Mouse (Mus musculus): ENCODE measurements around the gene Arrb2. TPM values are rescaled to one million over a fixed set of nuclear protein-coding genes. Genes with fewer than 3 reads are reported as not detected.
A peak's percentile ranks its signal among the peaks of the same experiment; 100 is the strongest.
"Not testable (repeated sequence)": the region's sequence is repeated elsewhere in the genome, so short reads cannot be mapped to it uniquely, and the experiment has no call there.

The Arrb2 gene
- polyA plus RNA-seq, 1 experiment from 2014 or later = 7.4 TPM

DNA sequence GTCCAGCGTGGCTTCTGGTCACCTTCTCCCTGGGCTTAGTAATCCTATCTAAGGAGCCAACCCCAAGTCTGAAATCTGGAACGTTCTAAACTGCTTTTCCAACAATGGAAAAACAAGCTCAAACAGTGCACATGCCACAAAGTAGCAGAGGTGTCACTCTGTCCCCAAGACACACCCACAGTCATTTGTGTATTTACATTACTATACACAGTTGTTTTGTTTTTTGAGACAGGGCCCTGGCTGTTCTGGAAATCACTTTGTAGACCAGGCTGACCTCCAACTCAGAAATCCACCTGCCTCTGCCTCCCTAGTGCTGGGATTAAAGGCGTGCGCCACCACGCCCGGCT is 22.2 kb upstream of the Arrb2 start:
- Histone ChIP-seq H3K9me3 (ENCODE audit: control insufficient read depth) (no peaks in the 10 kb centered on the region), H3K9ac (ENCODE audit: low read depth, low read length) (peak overlapping the region; percentile 91), H3K4me3 (ENCODE audit: low read depth, low read length) (peak overlapping the region; percentile 93), H3K4me1 (replicated peaks; ENCODE audit: control insufficient read depth, insufficient read depth, low read length) (0 out of 2 replicates have a peak, but pooled peaks cover 4% of the 10 kb centered on the region), H3K27ac (ENCODE audit: low read depth, low read length) (no peak overlapping the region), H3K36me3 (ENCODE audit: control insufficient read depth, insufficient read depth) (peaks cover 11% of the 10 kb centered on the region), H3K27me3 (replicated peaks; ENCODE audit: control insufficient read depth, insufficient read depth, low read length) (no peaks in the 10 kb centered on the region), H3K4me2 (replicated peaks; ENCODE audit: low read depth) (peak overlapping the region; percentile 97)
- WGBS = 61% methylated on average over 6 of the region's 6 CpGs
- TF ChIP-seq CTCF (IDR thresholded peaks at IDR 0.05; ENCODE audit: low read depth) = no peak
- peak; percentile 15; the same call in 1 of the 2 replicates for ATAC-seq

DNA sequence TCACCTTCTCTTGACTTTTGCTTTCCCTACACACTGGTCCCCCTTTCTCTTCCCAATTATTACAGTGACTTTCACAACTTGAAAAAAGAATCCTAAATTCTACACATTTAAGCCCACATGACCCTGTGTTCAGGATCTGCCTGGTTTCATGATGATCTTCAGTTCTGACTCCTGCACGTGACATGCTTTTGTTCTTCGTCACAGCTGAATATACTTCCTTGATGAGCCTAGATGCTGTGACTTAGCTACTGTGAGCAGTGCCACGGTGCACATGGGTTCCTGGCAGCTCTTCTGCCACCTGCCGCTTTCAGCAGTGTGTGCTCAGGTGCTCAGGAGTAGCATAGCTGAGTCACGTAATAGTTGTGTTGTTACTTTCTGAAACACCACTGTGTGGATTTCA is 19.8 kb upstream of the Arrb2 start:
- Histone ChIP-seq H3K36me3 (ENCODE audit: control insufficient read depth, insufficient read depth) (no peaks in the 10 kb centered on the region), H3K4me1 (replicated peaks; ENCODE audit: control insufficient read depth, insufficient read depth, low read length) (0 out of 2 replicates have a peak, but pooled peaks cover 4% of the 10 kb centered on the region), H3K4me3 (ENCODE audit: low read depth, low read length) (no peak overlapping the region), H3K4me2 (replicated peaks; ENCODE audit: low read depth) (no peak overlapping the region), H3K27me3 (replicated peaks; ENCODE audit: control insufficient read depth, insufficient read depth, low read length) (no peaks in the 10 kb centered on the region), H3K9ac (ENCODE audit: low read depth, low read length) (no peak overlapping the region), H3K9me3 (ENCODE audit: control insufficient read depth) (no peaks in the 10 kb centered on the region), H3K27ac (ENCODE audit: low read depth, low read length) (no peak overlapping the region)
- WGBS = 72% methylated on average over 5 of the region's 5 CpGs
- no peak for TF ChIP-seq CTCF (IDR thresholded peaks at IDR 0.05; ENCODE audit: low read depth)
- no peak for ATAC-seq

GRCm38 (mm10) chr11:70413961-70414360 is 18.5 kb upstream of the Arrb2 start:
- Histone ChIP-seq H3K36me3 (ENCODE audit: control insufficient read depth, insufficient read depth) (no peaks in the 10 kb centered on the region), H3K9me3 (ENCODE audit: control insufficient read depth) (no peaks in the 10 kb centered on the region), H3K4me3 (ENCODE audit: low read depth, low read length) (no peak overlapping the region), H3K4me1 (replicated peaks; ENCODE audit: control insufficient read depth, insufficient read depth, low read length) (no peaks in the 10 kb centered on the region), H3K4me2 (replicated peaks; ENCODE audit: low read depth) (no peak overlapping the region), H3K9ac (ENCODE audit: low read depth, low read length) (no peak overlapping the region), H3K27me3 (replicated peaks; ENCODE audit: control insufficient read depth, insufficient read depth, low read length) (no peaks in the 10 kb centered on the region), H3K27ac (ENCODE audit: low read depth, low read length) (no peak overlapping the region)
- no peak for ATAC-seq
- TF ChIP-seq CTCF (IDR thresholded peaks at IDR 0.05; ENCODE audit: low read depth) = peak; percentile 94
- 3% methylated on average over 3 of the region's 3 CpGs for WGBS

DNA sequence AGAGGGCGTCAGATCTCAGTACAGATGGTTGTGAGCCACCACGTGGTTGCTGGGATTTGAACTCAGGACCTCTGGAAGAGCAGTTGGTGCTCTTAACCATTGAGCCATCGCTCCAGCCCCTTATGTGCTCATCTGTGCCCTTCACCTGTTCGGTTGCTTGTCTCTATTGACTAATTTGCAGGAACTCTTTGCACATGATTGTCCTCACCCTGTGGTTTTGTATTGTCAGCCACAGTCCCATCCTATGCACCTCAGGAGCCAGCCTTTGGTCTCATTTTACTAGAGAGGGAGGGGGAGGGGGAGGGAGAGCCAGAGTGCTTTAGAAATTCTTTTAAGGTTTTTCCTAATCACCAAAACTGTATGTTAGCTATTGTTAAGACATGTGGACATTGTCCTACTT is 14.2 kb upstream of the Arrb2 start:
- H3K4me2 ChIP-seq (replicated peaks; ENCODE audit: low read depth) = no peak overlapping the region
- no peaks in the 10 kb centered on the region for H3K4me1 ChIP-seq (replicated peaks; ENCODE audit: control insufficient read depth, insufficient read depth, low read length)
- H3K9me3 ChIP-seq (ENCODE audit: control insufficient read depth) = no peaks in the 10 kb centered on the region
- no peak for ATAC-seq
- 64% methylated on average over 4 of the region's 4 CpGs for WGBS
- no peak overlapping the region for H3K27ac ChIP-seq (ENCODE audit: low read depth, low read length)
- H3K27me3 ChIP-seq (replicated peaks; ENCODE audit: control insufficient read depth, insufficient read depth, low read length) = no peaks in the 10 kb centered on the region
- TF ChIP-seq CTCF (IDR thresholded peaks at IDR 0.05; ENCODE audit: low read depth) = no peak
- H3K9ac ChIP-seq (ENCODE audit: low read depth, low read length) = no peak overlapping the region
- H3K4me3 ChIP-seq (ENCODE audit: low read depth, low read length) = no peak overlapping the region
- no peaks in the 10 kb centered on the region for H3K36me3 ChIP-seq (ENCODE audit: control insufficient read depth, insufficient read depth)

- H3K4me2 ChIP-seq (replicated peaks; ENCODE audit: low read depth) = no peak overlapping the region
- no peak overlapping the region for H3K9ac ChIP-seq (ENCODE audit: low read depth, low read length)
- TF ChIP-seq CTCF (IDR thresholded peaks at IDR 0.05; ENCODE audit: low read depth) = no peak
- 37% methylated on average over 5 of the region's 5 CpGs for WGBS
- H3K27me3 ChIP-seq (replicated peaks; ENCODE audit: control insufficient read depth, insufficient read depth, low read length) = no peaks in the 10 kb centered on the region
- H3K9me3 ChIP-seq (ENCODE audit: control insufficient read depth) = no peaks in the 10 kb centered on the region
- no peak overlapping the region for H3K4me3 ChIP-seq (ENCODE audit: low read depth, low read length)
- no peak for ATAC-seq
- no peak overlapping the region for H3K27ac ChIP-seq (ENCODE audit: low read depth, low read length)
- no peaks in the 10 kb centered on the region for H3K36me3 ChIP-seq (ENCODE audit: control insufficient read depth, insufficient read depth)
- H3K4me1 ChIP-seq (replicated peaks; ENCODE audit: control insufficient read depth, insufficient read depth, low read length) = no peaks in the 10 kb centered on the region
These were observed 12.9 kb upstream of the Arrb2 start for GRCm38 (mm10) chr11:70419486-70419885.

GRCm38 (mm10) chr11:70426598-70426997 is 5.8 kb upstream of the Arrb2 start:
- not testable (repeated sequence) for H3K4me1 ChIP-seq (replicated peaks; ENCODE audit: control insufficient read depth, insufficient read depth, low read length); H3K4me2 ChIP-seq (replicated peaks; ENCODE audit: low read depth); H3K4me3 ChIP-seq (ENCODE audit: low read depth, low read length); H3K27ac ChIP-seq (ENCODE audit: low read depth, low read length); H3K9ac ChIP-seq (ENCODE audit: low read depth, low read length); H3K9me3 ChIP-seq (ENCODE audit: control insufficient read depth); H3K36me3 ChIP-seq (ENCODE audit: control insufficient read depth, insufficient read depth); H3K27me3 ChIP-seq (replicated peaks; ENCODE audit: control insufficient read depth, insufficient read depth, low read length); ATAC-seq
- WGBS = 76% methylated on average over 6 of the region's 6 CpGs

- WGBS = 38% methylated on average over 5 of the region's 5 CpGs
- Histone ChIP-seq H3K27me3 (replicated peaks; ENCODE audit: control insufficient read depth, insufficient read depth, low read length) (no peaks in the 10 kb centered on the region), H3K36me3 (ENCODE audit: control insufficient read depth, insufficient read depth) (peaks cover 7% of the 10 kb centered on the region; the same call in 1 of the 2 replicates), H3K4me2 (replicated peaks; ENCODE audit: low read depth) (no peak overlapping the region), H3K9ac (ENCODE audit: low read depth, low read length) (no peak overlapping the region), H3K4me3 (ENCODE audit: low read depth, low read length) (peak overlapping the region; percentile 68; the same call in 1 of the 2 replicates), H3K27ac (ENCODE audit: low read depth, low read length) (no peak overlapping the region), H3K4me1 (replicated peaks; ENCODE audit: control insufficient read depth, insufficient read depth, low read length) (peaks cover 6% of the 10 kb centered on the region; the same call in 1 of the 2 replicates), H3K9me3 (ENCODE audit: control insufficient read depth) (no peaks in the 10 kb centered on the region)
- no peak for TF ChIP-seq CTCF (IDR thresholded peaks at IDR 0.05; ENCODE audit: low read depth)
- ATAC-seq = no peak
These were observed 861 bp upstream of the Arrb2 start for GRCm38 (mm10) chr11:70431574-70431973.

All from intestine, postnatal 0 days (tissue).